Mouse (Mus musculus): Measurements from ENCODE around the gene Tmem200a.
"Not testable (repeated sequence)": the region's sequence is repeated elsewhere in the genome, so short reads cannot be mapped to it uniquely, and the experiment has no call there.

The Tmem200a gene

DNA sequence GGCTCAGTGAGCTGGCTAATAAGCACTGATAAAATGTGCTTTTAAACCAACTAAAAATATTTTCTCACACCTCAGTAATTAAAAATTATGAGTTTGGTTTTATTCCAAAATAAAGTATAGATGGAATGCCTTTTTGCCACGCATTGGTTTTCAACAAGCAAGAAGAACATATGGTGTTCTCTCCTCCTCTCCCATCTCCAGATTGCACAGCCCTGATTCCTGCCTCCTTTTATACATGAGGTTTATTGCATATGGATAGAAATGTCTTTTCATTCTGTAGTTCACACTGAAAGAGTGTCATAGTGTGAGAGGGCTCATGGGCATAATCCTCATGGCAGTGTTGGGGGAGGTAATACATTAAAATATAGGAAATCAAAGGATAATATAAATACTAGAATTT lies 96.2 kb downstream of the Tmem200a start:
- DNase-seq (ENCODE audit: extremely low spot score): no peak

DNA sequence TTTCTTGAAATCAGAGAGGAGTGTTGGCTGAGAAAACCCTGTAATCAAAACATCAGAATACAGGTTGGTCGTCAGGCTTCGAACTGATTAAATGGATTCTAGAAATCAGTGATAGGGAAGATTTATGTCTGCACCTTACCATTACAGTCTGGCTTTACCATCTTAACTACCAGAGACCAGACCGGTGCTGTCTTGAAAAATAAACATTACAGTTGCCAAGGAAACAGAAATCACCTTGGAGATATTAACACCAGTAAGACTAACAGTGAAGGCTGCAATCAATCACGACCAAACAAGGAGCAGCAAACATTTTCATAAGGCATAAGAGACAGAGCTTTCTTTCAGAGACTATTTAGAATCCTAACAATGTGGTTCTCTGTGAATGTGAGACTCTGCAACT lies 116.0 kb downstream of the Tmem200a start:
- no peak for DNase-seq (ENCODE audit: extremely low spot score)

DNA sequence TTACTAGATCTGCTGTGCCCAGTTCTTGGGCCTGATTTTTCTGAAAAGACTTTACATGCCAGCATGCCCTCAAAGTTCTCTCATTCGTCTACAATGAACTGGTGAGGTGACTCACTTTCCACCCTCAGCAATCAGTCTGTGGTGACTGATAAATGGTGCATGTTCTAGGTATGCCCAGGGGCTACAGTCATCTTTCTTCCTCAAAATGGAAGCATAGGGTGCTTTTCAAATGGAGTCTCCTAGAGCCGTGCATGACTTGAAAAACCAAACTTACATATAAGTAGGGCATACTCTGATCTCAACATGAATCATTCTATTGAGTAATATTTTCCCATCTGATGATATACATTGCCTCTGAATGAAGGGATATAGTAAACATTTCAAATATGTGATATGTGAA lies 117.8 kb downstream of the Tmem200a start:
- DNase-seq (ENCODE audit: extremely low spot score): no peak

DNA sequence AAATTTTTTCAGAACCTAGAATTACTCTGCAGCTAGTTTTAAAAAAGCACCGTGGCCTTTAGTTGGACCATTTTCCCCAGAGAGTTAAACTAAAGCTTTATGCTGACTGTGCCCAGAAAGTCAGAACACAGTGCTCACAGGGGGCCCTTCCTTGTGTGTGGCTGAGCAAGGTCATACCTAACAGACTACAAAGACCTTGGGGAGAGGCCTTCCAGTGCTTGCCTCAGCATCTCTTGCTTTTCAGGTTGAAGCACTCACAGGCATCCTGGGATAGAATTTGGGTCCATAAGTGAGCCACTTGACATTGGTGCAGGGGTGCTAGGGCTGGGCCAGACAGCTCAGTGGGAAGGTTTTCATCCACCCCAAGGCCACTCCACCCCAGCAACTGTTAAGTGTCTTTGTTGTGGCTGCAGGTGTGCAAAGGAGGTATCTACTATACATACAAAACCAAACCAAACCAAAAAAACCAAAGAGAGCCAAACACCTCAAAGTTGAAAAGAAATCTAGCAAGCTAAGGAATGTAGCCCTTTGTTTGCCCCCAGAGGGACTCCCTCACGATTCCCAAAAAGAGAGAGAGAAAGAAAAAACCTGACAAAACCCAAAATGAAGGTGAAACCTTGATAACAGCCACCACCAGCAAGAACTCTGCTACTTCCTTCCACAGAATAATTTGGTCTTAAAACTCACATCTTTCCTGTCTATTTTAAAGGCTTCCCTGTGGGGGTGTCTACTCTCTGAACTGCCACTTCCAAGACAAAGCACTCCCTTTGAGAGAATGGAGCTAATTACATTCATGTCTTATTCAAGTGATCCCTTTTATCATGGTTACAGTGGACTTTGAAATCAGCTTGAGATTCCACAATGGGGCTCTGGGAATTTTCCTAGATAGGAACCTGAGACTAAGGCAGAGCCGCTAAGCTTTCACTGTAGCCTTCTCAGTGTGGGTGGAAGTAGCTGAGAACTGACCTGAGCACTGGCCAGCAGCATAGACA lies 119.8 kb downstream of the Tmem200a start:
- DNase-seq (ENCODE audit: extremely low spot score): no peak

DNA sequence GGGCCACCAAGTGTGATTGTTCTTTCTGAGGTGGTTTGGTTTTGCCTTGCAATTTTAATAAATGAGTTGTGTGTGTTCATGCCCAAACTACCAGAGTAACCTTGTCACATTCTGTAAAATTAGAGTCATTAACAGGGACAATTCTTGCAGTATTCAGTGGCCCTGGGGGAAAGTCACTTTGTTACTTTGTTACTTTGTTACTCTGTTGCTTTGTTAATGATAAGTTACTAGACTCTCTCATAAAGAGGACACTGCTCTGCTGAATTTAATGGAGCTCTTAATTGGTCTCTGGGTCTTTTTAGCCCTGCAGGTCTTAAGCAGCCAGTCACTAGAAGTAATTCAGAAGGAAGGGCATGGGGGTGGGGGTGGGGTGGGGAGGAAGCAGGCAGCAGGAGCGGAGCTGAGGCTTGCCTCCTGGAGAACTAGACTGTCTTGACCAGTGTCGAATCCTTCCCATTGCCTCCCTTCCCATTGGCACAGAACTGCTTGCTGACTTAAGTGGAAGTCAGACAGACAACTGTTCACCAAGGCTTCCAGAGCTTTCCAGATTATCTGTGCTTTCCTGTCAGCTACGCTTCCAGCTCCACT lies 124.1 kb downstream of the Tmem200a start:
- DNase-seq (ENCODE audit: extremely low spot score): no peak

DNA sequence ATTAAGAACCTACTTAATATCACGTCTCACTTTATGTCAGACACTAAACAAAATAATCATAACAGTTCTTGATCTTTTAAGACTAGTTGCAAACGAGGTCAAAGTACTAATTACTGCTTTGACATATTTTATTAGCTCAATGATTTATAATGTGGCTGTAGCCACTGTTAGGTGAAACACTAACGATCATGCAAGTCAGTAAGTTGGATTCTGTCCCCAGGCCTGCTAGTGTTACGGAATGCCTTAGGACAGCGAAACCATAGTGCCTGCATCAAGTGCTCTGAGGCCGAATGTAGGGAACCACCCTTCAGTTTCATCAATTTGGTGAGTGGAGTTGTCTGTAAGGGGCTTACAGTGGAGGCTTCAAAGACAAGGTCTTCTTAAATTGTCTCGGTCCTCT lies 126.0 kb downstream of the Tmem200a start:
- no peak for DNase-seq (ENCODE audit: extremely low spot score)

DNA sequence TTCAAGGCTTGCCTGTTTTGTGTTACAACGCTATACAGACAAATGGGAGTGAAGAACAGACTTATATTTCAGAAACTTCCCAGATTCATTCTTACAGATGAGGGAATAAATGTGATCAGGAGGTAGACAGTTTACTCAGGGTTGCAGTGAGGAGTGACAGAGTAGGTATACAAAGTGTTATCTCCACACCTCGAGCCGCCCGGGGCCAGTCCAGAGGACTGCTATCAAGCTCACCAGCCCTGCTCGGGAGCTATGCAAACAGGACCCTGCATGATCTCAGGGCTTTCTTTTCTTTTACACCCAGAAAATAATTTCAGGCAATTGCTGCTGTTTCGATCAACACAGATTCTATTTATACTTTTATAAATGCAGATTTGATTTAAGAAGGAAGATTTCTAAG lies 126.7 kb downstream of the Tmem200a start:
- DNase-seq (ENCODE audit: extremely low spot score): no peak

DNA sequence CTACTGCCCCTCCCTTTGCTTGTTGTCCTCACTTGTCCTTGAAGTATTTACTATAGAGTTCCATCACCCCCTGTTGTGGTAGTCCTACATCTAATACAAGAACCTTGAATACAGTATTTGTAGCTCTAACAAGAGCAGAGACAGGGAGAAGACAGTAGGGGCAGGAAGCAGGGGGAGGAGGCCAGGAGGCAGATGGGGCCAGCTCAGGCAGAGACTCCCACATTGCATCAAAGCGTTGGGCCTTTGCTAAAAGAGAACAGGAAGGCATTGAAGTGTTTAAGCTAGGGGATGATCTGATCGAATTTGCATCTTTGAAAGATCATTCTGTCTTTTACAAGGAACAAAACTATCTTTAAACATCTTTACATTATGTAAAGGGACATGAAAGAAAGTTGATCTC lies 133.0 kb downstream of the Tmem200a start:
- no peak for DNase-seq (ENCODE audit: extremely low spot score)

DNA sequence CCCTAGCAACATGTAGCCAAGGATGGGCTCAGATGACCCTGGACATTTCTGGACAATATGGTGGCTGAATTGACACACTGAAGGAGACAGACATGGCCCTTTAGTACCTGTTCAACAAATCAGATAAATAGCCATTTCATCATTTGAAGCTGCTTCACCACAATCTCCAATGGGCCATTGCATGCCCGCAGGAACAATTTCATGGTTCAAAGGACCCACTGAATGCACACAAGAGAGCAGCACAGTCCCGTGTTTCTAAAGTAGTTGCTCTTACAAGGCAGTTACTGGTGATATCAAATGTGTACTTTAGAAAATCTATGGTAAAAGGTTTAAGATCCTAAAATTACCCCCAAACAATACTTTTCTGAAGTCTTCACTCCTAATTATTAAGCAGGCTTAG lies 134.2 kb downstream of the Tmem200a start:
- DNase-seq (ENCODE audit: extremely low spot score): no peak

DNA sequence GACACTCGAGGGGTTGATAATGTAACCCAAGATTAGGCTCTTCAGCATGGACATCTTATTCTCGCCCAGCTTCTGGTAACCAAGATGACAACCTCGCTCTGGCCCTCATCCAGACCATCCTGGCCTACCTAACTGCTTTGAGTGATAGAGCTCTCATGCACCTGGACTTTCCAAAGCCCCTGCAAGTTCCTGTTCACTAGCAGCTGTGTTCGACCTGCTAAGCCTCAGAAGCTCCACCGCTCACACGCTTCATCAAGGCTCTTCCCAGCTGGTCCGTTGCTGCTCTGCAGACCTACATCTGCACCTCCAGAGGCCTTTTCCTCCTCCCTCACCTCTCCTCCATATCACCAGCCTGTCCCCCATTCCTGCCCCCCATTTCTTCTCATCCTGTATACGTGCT lies 147.1 kb downstream of the Tmem200a start:
- DNase-seq (ENCODE audit: extremely low spot score): no peak

DNA sequence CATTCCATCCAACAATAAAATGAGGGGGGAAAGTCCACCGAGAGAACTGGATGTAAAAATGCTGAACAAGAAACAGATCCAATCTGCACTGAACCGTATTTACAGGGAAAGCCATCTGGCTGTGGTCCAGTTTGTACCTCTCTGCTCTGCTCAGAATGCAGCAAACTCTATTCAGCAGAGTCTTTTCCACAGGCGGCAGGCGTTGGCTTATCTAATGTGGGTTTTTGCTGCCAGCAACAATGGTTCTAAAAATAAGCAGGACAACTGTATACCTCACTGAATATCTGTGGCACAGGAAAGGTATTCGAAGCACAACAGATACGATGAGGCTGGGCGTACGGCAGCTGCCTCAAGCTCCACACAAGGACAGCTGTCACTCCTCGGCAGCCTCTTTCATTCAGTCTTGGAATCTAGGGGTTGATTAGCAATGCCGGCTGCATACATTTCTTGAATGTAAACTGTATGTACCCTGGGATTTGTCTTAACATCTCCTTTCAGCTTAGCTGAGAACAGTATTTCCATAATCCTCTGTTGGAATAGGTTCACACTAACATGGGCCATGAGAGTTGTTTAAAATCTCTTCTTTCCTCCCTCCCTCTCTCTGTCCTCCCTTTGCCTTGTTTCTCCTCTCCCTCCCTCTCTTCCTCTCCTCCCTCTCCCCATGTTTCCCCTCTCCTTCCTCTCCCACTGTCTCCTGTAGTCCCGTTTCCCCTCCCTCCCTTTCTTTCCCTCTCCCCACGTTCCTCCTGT lies 149.3 kb downstream of the Tmem200a start:
- DNase-seq (ENCODE audit: extremely low spot score): no peak

DNA sequence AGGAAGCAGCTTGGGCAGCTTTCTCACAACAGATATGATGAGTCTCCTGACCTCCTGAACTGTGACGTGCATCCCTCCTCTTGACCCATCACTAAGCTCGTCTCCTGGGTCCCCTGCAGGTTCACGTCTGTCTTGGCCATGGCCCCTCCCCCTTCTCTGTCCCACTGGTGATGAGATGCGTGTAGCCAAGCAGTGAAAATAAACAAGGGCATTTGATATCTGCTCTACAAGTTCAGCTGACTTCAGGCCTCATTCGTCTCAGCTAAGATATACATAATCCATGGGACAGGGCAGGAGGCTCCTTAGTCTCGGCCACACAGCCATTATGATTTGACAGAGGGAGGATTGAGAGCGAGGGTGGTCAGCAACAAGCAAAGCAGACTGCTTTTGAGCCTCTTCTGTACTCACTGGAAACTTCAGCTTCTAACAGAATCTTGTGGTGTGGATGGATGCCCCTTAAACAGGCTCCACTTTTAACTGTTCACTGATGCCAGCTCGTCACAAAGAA lies 149.9 kb downstream of the Tmem200a start:
- peak; percentile 32 for DNase-seq (ENCODE audit: extremely low spot score)

DNA sequence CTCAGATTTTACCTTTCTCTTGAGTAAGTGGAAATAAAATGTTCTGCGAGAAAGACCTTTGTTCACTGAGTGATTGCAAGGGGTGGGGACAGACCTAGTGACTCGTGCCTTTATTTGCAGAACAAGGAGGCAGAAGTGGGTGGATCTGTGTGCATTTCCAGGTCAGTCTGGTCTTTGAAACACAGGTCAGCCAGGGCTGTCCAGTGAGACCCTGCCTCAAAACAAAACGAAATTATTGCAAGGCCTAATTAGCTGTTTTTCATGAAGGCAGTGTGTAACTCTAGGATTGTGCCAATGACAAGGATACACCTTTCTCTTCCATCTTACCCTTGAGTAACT lies 150.4 kb downstream of the Tmem200a start:
- peak; percentile 23 for DNase-seq (ENCODE audit: extremely low spot score)

DNA sequence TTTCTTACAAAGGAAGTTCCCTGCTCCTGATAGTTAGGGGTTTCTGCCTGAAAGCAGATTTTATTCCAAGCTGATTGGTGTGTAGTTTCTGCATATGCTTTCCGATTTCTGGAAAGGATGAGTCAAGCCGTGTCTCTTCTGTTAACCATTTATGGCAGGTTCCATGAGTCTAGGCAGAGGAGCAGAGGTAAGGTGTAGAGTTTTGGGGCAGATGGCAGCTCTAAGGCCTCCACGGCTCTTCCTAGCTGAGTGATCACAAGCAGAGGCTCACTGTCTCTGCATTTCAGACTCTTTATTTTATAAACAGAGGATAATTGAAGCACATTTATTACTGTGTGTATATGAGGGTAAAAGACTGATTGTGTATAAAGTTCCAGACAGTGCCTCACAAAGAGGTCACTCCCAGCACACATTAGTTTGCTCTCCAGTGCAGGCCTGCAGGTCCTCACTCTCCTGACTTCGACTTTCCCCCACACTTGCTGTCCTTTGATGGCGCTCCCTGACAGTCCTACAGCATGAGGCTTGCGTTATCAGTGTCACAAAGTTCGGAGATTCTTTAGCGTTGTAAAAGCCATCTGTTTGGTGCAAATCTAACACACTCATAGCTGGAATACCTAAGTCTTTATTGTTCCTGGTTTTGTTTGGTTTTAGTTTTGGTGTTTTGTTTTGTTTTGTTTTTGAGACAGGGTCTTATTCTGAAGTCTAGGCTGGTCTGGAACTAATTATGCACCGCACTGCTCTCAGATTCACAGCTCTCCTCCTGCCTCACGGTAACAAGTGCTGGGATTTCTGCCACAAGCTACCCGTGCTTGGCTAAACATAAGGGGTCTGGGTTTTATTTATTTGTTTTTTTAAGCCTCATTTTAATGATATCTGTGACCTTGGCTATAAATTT lies 151.1 kb downstream of the Tmem200a start:
- peak; percentile 42 for DNase-seq (ENCODE audit: extremely low spot score)

DNA sequence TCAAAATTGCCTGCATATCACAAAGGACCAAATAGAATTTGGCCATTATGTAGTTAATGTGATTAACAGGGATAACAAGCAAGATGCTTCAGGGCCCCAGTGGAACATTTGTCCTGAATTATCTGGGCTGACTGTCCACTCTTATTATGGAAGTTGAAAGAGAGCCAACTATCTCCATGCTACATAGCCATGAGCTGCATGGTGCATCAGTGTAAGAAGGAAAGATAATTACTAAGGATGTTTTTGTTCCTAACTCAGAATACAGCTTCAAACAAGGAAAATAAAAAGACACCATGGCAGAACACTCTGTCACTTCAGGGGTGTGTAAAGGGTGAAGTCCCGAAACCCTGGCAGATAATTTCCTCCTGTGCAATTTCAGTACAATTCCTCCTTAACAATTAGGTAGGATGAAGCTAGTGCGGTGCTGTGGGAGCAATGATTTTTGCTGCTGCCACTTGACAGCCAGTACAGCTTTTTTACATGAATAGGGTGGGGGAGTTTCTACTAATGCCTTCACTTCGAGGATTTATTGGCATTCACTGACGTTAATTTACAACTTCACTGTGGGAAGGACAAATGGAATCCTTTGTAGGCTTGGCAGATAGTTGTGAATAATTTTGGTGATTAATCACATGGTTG lies 158.1 kb downstream of the Tmem200a start:
- DNase-seq (ENCODE audit: extremely low spot score): no peak

DNA sequence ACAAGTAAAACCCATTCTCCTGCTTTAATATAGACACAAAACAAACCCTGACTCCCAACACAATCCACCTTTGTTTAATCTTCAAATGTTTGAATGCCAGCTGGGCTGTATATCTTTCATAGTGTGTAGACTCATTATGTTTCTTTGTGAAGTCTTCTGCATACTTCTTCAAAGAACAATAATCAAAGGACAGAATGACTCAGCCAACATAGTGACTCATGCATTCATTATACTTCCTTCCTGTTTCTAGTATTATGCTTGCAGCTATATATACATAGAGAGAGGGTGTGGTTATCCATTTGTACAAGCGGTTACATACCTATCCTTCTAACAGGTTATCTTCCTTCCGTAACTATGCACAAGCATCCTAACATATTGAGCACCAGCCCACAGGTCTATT lies 160.7 kb downstream of the Tmem200a start:
- no peak for DNase-seq (ENCODE audit: extremely low spot score)

DNA sequence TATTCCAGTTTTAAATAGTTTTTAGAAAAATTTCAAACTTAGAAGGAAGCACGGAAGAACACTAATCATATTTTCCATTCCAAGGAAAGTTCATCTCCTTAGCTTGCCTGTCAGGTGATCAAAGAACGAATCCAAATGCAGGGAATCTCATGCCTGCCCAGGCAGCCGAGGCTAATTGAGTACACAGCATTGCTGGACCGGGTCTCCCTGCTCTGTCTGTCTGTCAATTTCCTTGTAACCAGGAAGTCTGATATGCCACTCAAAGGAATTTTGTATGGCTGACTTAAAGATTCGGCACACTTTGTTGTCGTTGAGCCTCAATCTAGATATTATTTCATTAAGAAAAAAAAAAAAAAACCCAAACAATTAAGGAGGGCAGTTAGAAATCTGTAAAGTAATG lies 168.6 kb downstream of the Tmem200a start:
- no peak for DNase-seq (ENCODE audit: extremely low spot score)

DNA sequence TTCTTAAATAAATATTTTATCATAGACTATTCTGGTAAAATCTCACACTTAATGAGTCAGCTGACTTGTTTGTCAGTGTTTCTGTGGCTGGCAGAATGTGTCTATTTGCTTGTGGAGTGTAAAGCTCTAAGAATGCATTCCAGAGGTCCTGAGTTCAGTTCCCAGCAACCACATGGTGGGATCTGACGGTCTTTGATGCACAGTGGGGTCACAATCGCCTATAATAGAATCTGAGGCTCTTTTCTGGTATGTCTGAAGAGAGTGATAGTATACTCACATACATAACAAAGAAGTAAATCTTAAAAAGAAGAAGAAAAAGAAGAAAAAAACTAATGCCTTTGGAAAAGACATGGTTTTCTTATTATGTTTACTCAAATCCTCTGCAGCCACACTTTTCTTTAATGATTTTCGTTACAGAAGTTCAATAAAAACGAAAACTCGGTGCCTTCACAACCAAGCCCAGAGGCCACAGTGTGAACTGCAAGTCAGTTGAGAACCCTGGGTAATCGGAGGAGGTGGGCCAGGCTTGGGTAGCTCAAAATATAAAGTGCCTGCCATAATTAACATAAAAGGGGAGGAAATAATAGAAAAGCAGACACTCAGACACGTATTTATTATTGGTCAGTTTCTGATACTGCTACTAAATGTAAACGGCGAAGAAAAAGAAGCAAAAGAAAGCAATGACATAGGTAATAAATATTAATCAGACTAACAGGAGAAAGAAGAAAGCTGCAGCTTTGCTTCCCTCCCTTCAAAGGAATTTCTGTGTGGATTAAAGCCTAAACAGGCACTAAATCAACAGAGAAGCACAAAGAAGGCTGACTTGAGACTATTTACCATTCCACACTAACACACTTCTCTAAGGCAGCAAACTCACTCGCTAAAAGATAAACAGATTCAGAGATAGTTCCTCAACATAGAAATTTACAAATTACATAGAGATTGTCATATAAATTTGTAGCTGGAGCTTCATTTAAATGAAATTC lies 170.5 kb downstream of the Tmem200a start:
- DNase-seq (ENCODE audit: extremely low spot score): peak; percentile 29

DNA sequence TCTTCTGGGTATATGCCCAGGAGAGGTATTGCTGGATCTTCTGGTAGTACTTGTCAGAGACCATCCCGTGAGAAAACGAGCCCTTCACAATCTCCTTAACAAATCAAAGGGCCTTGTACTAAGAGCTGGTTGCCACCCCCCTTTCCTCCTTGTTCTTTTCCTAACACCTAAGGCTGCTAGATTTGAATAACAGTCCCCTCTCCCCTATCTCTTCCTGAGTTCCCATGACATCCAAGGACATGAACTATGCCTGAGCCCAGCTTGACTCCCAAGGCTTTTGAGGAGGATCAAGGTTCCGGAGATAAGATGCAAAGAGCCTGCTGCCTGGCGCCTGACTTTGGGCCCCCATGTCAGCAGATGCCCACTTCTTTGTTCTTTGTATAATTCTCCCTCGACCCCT lies 184.7 kb downstream of the Tmem200a start:
- DNase-seq (ENCODE audit: extremely low spot score): not testable (repeated sequence)

DNA sequence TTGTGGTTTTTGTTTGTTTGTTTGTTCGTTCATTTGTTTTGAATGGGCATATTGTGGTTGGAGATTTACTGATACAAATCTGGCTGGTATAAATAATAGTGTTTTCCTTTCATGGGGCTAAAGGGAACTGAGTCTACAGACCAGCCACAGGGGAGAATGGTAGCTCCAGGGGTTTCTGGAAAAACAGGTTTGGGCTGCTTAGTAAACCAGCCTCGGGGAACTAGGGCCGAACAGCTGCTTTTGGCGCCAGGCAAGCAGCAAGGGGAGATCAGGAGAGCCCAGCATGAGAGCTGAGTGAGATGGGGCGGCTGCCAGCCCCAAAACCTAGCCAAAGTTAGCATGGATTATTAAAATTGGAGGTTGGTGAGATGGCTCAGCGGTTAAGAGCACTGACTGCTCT lies 191.6 kb downstream of the Tmem200a start:
- DNase-seq (ENCODE audit: extremely low spot score): no peak

All from embryo, embryonic 9.5 days (tissue).